Mouse (Mus musculus): ENCODE measurements at regions not wholly inside any gene's neighbourhood (a gene's known extent, or its start where the extent isn't known, plus 50 kb on each side); places are given as distances from the start of the nearest gene placed in this dataset.
A peak's percentile ranks its signal among the peaks of the same experiment; 100 is the strongest.

DNA sequence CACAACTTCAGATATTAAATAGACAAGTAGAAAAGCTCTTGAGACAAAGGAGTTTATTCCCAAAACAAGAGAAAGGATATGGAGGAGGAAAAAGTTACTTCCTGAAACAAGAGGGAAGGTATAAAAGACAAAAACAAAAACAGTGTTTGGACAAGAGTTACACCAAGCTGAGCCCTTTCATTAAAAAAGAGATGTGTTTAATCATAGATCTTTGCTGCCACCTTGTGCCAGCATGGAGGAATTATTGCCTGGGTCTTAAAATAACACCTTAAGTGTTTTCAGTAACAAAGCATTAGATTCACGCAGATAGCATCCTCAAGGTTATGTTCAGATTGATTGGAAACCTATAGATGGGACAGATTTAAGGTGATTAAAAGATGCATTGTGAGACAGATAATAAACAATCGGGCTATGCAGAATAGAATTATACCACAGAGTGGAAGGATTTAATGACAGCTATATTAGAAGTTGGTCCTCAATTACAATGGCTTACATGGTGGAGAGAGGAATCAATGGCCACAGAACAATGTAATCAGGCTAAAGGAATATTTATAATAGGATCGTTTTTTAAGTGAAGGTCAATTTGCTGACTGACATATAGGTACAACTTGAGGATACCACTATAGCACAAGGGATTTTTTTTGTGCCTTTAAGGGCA, 97.6 kb downstream of the Tm4sf1 start:
- TF ChIP-seq CTCF (conservative IDR thresholded peaks at IDR 0.05; ENCODE audit: insufficient read depth, insufficient read length, low read depth, low read length) (0 out of 2 replicates have a peak, but pooled peaks have one; percentile 18), POLR2A (IDR thresholded peaks at IDR 0.05; ENCODE audit: low read depth, low read length) (no peak)

All from kidney, adult 2 months (tissue).